ENCODE assay signal across 8 mouse cellular contexts in genomic region chr7:24902264-24902629, GRCm38 (mm10). TPM values are rescaled to one million over a fixed set of nuclear protein-coding genes. Genes with fewer than 3 reads are reported as not detected.
DNase-seq lines count a peak whose midpoint lies in the region; ATAC-seq and TF ChIP-seq lines count a peak whose summit lies in the region.

No protein-coding gene starts in this region.

- no peaks in the 10 kb centered on the region for H3K9me3 ChIP-seq in erythroblast, embryonic 14.5 days (ENCODE audit: control insufficient read depth, low read length)
- no peaks in the 10 kb centered on the region for H3K9me3 ChIP-seq in liver, embryonic 13.5 days (replicated peaks)

- WGBS in thymus, adult 2 months = 47% methylated on average over 2 of the region's 2 CpGs
- 11% methylated on average over 2 of the region's 2 CpGs for WGBS in liver, embryonic 13.5 days (ENCODE audit: insufficient replicate concordance)

- peak overlapping the region; percentile 80 for H3K9ac ChIP-seq in liver, embryonic 13.5 days

- TF ChIP-seq POLR2A in thymus, adult 2 months (IDR thresholded peaks at IDR 0.05; ENCODE audit: control insufficient read depth, extremely low read depth, insufficient read depth, low read length, poor library complexity) = no peak

- peak overlapping the region; percentile 90 for H3K27ac ChIP-seq in thymus, adult 2 months (ENCODE audit: control insufficient read depth, insufficient read depth, low read length)
- peak overlapping the region; percentile 91 for H3K27ac ChIP-seq in liver, embryonic 13.5 days

- peaks cover 15% of the 10 kb centered on the region for H3K36me3 ChIP-seq in erythroblast, embryonic 14.5 days (ENCODE audit: control insufficient read depth)
- no peaks in the 10 kb centered on the region for H3K36me3 ChIP-seq in thymus, adult 2 months (ENCODE audit: control insufficient read depth, insufficient read depth, low read length)
- H3K36me3 ChIP-seq in liver, embryonic 13.5 days = peaks cover 6% of the 10 kb centered on the region; the same call in 1 of the 2 replicates

- H3K4me1 ChIP-seq in erythroblast, embryonic 14.5 days (ENCODE audit: control insufficient read depth) = peaks cover 67% of the 10 kb centered on the region
- H3K4me1 ChIP-seq in thymus, adult 2 months (replicated peaks; ENCODE audit: control insufficient read depth, insufficient read depth, low read length) = peaks cover 29% of the 10 kb centered on the region
- peaks cover 64% of the 10 kb centered on the region for H3K4me1 ChIP-seq in liver, embryonic 13.5 days (replicated peaks)

- DNase-seq in thymus, adult 2 months = no peak
- DNase-seq in thymus, postnatal 36 days = no peak
- DNase-seq in liver, embryonic 13.5 days = no peak
- DNase-seq in adrenal gland, adult 2 months = no peak
- DNase-seq in cerebellum, postnatal 4 days (ENCODE audit: low spot score in 2 of 2) = no peak
- no peak for DNase-seq in gastrocnemius, postnatal 25 days

- H3K4me2 ChIP-seq in liver, embryonic 13.5 days = peak overlapping the region; percentile 93

- no peaks in the 10 kb centered on the region for H3K27me3 ChIP-seq in erythroblast, embryonic 14.5 days (ENCODE audit: control insufficient read depth)
- H3K27me3 ChIP-seq in thymus, adult 2 months (ENCODE audit: control insufficient read depth, insufficient read depth, low read length) = no peaks in the 10 kb centered on the region
- no peaks in the 10 kb centered on the region for H3K27me3 ChIP-seq in liver, embryonic 13.5 days

- TF ChIP-seq CTCF in thymus, adult 2 months (IDR thresholded peaks at IDR 0.05; ENCODE audit: borderline replicate concordance, control insufficient read depth, extremely low read depth, insufficient read depth, low read length, poor library complexity) = no peak

- peak overlapping the region; percentile 86 for H3K4me3 ChIP-seq in erythroblast, embryonic 14.5 days (replicated peaks)
- H3K4me3 ChIP-seq in thymus, adult 2 months (ENCODE audit: control insufficient read depth, insufficient read depth, low read length) = peak overlapping the region; percentile 91
- H3K4me3 ChIP-seq in liver, embryonic 13.5 days (replicated peaks) = peak overlapping the region; percentile 78

- no peak for ATAC-seq in erythroblast, adult 5-6 weeks (replicated peaks; ENCODE audit: low FRiP score, poor library complexity, severe bottlenecking)
- no peak for ATAC-seq in liver, embryonic 13.5 days (ENCODE audit: low read depth)

RNA-seq across cellular contexts. Expression of gene Arhgef1, which starts 0.5 kb away (rescaled TPM):
- 20.6 and 20.7 TPM in 2 replicates for polyA plus RNA-seq in erythroblast, embryonic 14.5 days (2012)
- 39.7 and 42.3 TPM in 2 replicates for total RNA-seq in erythroblast, adult 5-6 weeks (2015; ENCODE audit: low replicate concordance)
- total RNA-seq in erythroblast, adult 5-6 weeks (2017; ENCODE audit: low replicate concordance) = 25.0 and 31.2 TPM in 2 replicates
- 1,726 and 1,877 TPM in 2 replicates for polyA plus RNA-seq in thymus, adult 2 months (2012; rRNA removed)
- polyA plus RNA-seq in liver, embryonic 13.5 days (2015; fragmentation: Nextera tagmentation; extraction: Ambion mirVana) = 44.3 and 48.2 TPM in 2 replicates
- total RNA-seq in adrenal gland, adult 2 months (2021) = 10 to 100 TPM; 71.4 to 79.3 TPM
- polyA plus RNA-seq in adrenal gland, adult 2 months (2012; rRNA removed) = 195 and 229 TPM in 2 replicates
- total RNA-seq in gastrocnemius, postnatal 25 days (2021) = 10 to 100 TPM; 30.9 to 34.2 TPM

RNA-seq across cellular contexts. Expression of gene Cd79a, which starts 5.1 kb away (rescaled TPM):
- 0.08 and 0.10 TPM in 2 replicates for polyA plus RNA-seq in erythroblast, embryonic 14.5 days (2012)
- 0.84 and 0.96 TPM in 2 replicates for total RNA-seq in erythroblast, adult 5-6 weeks (2015; ENCODE audit: low replicate concordance)
- 0.43 TPM in 1 of 2 replicates, not detected in the other for total RNA-seq in erythroblast, adult 5-6 weeks (2017; ENCODE audit: low replicate concordance)
- 38.2 and 44.0 TPM in 2 replicates for polyA plus RNA-seq in thymus, adult 2 months (2012; rRNA removed)
- polyA plus RNA-seq in liver, embryonic 13.5 days (2015; fragmentation: Nextera tagmentation; extraction: Ambion mirVana) = 0.51 and 0.61 TPM in 2 replicates
- total RNA-seq in adrenal gland, adult 2 months (2021) = under 1 TPM; 0.46 to 0.86 TPM
- 2.2 and 3.1 TPM in 2 replicates for polyA plus RNA-seq in adrenal gland, adult 2 months (2012; rRNA removed)
- under 1 TPM in 1 of 2 experiments, not detected in 1; 0.24 TPM for total RNA-seq in gastrocnemius, postnatal 25 days (2021)

RNA-seq across cellular contexts. Expression of gene Rps19, which starts 18.1 kb away (rescaled TPM):
- polyA plus RNA-seq in erythroblast, embryonic 14.5 days (2012) = 189 and 353 TPM in 2 replicates
- 474 and 634 TPM in 2 replicates for total RNA-seq in erythroblast, adult 5-6 weeks (2015; ENCODE audit: low replicate concordance)
- total RNA-seq in erythroblast, adult 5-6 weeks (2017; ENCODE audit: low replicate concordance) = 204 and 237 TPM in 2 replicates
- polyA plus RNA-seq in thymus, adult 2 months (2012; rRNA removed) = 543 and 698 TPM in 2 replicates
- 1,483 and 1,612 TPM in 2 replicates for polyA plus RNA-seq in liver, embryonic 13.5 days (2015; fragmentation: Nextera tagmentation; extraction: Ambion mirVana)
- 1,000 to 10,000 TPM in 1 of 2 experiments, 100 to 1,000 TPM in 1; 601 to 1,035 TPM for total RNA-seq in adrenal gland, adult 2 months (2021)
- 230 TPM in 2 replicates for polyA plus RNA-seq in adrenal gland, adult 2 months (2012; rRNA removed)
- 100 to 1,000 TPM; 300 to 345 TPM for total RNA-seq in gastrocnemius, postnatal 25 days (2021)

RNA-seq across cellular contexts. Expression of gene Dmrtc2, which starts 32.4 kb away (rescaled TPM):
- not detected in 2 replicates for polyA plus RNA-seq in erythroblast, embryonic 14.5 days (2012)
- not detected in 2 replicates for total RNA-seq in erythroblast, adult 5-6 weeks (2015; ENCODE audit: low replicate concordance)
- not detected in 2 replicates for total RNA-seq in erythroblast, adult 5-6 weeks (2017; ENCODE audit: low replicate concordance)
- polyA plus RNA-seq in thymus, adult 2 months (2012; rRNA removed) = not detected in 2 replicates
- not detected in 2 replicates for polyA plus RNA-seq in liver, embryonic 13.5 days (2015; fragmentation: Nextera tagmentation; extraction: Ambion mirVana)
- not detected for total RNA-seq in adrenal gland, adult 2 months (2021)
- not detected in 2 replicates for polyA plus RNA-seq in adrenal gland, adult 2 months (2012; rRNA removed)
- total RNA-seq in gastrocnemius, postnatal 25 days (2021) = not detected

RNA-seq across cellular contexts. Expression of gene Lypd4, which starts 32.5 kb away (rescaled TPM):
- 0.06 TPM in 1 of 2 replicates, not detected in the other for polyA plus RNA-seq in erythroblast, embryonic 14.5 days (2012)
- total RNA-seq in erythroblast, adult 5-6 weeks (2015; ENCODE audit: low replicate concordance) = not detected in 2 replicates
- not detected in 2 replicates for total RNA-seq in erythroblast, adult 5-6 weeks (2017; ENCODE audit: low replicate concordance)
- 0.15 TPM in 1 of 2 replicates, not detected in the other for polyA plus RNA-seq in thymus, adult 2 months (2012; rRNA removed)
- polyA plus RNA-seq in liver, embryonic 13.5 days (2015; fragmentation: Nextera tagmentation; extraction: Ambion mirVana) = not detected in 2 replicates
- total RNA-seq in adrenal gland, adult 2 months (2021) = not detected
- polyA plus RNA-seq in adrenal gland, adult 2 months (2012; rRNA removed) = not detected in 2 replicates
- total RNA-seq in gastrocnemius, postnatal 25 days (2021) = not detected
